Mouse (Mus musculus) cerebellum, adult 2 months (tissue): ENCODE measurements at regions not wholly inside any gene's neighbourhood (a gene's known extent, or its start where the extent isn't known, plus 50 kb on each side); places are given as distances from the start of the nearest gene placed in this dataset.

Experiments used
- DNase-seq, 2 experiments: peaks; one replicate each; pipeline ENCODE4 v3.0.0; 2021
- H3K27ac ChIP-seq: fragments of 200-500 bp; 2 replicates; pipeline ENCODE4 v1.5.1; 2012; ENCODE audit warnings: low read length, control low read depth, inconsistent platforms; ENCODE audit not compliant: insufficient read depth
- H3K27me3 ChIP-seq: fragments of 200-500 bp; 2 replicates; pipeline ENCODE4 v1.6.1; 2012; ENCODE audit warnings: inconsistent platforms, mild to moderate bottlenecking, low read length, moderate library complexity; ENCODE audit not compliant: control insufficient read depth, insufficient read depth
- H3K4me1 ChIP-seq: fragments of 200-500 bp; 2 replicates; pipeline ENCODE4 v1.6.1; 2011; ENCODE audit warnings: low read length; ENCODE audit not compliant: control insufficient read depth, insufficient read depth
- H3K4me3 ChIP-seq: fragments of 200-500 bp; replicated peaks from 2 replicates; pipeline ENCODE3; 2011; ENCODE audit warnings: mild to moderate bottlenecking, low read depth, low read length, control low read depth; ENCODE audit not compliant: insufficient read depth
- CTCF ChIP-seq: fragments of 200-500 bp; IDR thresholded peaks from 2 replicates; pipeline ENCODE4 v1.5.1; 2011; ENCODE audit warnings: low read depth, mild to moderate bottlenecking, control low read depth, low read length, moderate library complexity, borderline replicate concordance; ENCODE audit not compliant: insufficient read depth
- POLR2A ChIP-seq: fragments of 200-500 bp; IDR thresholded peaks from 2 replicates; pipeline ENCODE4 v1.6.1; 2011; ENCODE audit warnings: low read length, control low read depth, borderline replicate concordance; ENCODE audit not compliant: insufficient read depth
- WGBS: fragments of 180-500 bp; shearing (Covaris S2); methylation state at CpG from one replicate; pipeline ENCODE4 v1.1.7; 2018; 5-methylcytosine and 5-hydroxymethylcytosine counted together

DNA sequence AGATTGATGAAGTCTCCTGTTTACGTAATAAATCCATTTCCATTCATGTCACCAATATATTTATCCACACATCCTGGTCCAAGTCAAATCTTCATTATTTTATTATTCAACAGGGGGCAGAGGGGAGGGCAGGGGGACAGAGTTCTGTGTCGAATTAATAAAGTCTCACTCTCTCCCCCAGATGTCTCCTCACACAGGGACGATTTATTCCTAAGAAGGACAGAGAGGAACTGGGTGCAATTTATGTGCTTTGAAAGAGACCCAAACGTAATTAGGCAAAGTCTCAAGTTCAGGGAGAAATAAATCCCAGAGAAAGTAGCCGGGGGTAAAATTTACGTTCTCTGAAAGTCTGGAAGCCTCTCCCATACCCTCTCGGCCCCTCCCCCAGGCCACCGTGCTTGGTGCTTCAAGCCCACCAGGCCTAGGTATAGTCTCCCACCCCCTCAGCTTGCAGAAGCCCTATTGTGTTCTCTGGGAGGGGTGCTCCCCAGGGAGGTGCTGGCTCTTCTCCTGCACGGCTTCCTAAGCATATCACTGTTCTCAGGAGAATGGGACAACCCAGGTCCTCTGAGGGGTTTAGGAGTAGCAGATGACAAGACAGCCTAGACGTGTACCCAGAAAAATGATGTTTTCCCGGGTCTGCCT is 176.6 kb downstream of the Cyp26b1 start:
- H3K4me3 ChIP-seq = no peak overlapping the region
- DNase-seq = no peak
- no peaks in the 10 kb centered on the region for H3K4me1 ChIP-seq
- no peak for TF ChIP-seq POLR2A
- TF ChIP-seq CTCF = no peak
- no peaks in the 10 kb centered on the region for H3K27me3 ChIP-seq
- H3K27ac ChIP-seq = no peak overlapping the region
- 77% methylated on average over 11 of the region's 11 CpGs for WGBS

DNA sequence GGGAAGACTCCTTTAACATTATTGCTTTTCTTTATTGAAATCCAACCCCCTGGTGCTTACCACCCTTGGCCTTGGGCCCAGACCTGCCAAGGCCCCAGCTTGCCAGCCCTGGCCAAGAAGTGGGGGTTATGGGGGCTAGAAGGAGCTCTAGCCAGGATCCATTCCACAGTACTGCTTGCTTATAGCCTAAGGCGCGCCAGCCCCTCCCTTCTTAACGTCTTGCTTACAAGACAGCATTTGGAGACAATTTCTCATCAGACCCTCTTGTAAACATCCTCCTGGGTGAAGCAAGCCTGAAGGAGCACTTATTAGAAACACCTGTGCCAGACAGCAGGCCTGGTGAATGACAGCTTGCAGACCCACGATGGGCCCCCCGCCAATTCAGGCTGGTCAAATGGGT is 179.3 kb downstream of the Cyp26b1 start:
- Histone ChIP-seq H3K27ac (no peak overlapping the region), H3K4me1 (no peaks in the 10 kb centered on the region), H3K4me3 (no peak overlapping the region), H3K27me3 (no peaks in the 10 kb centered on the region)
- WGBS = 40% methylated on average over 5 of the region's 5 CpGs
- no peak for DNase-seq
- TF ChIP-seq POLR2A = no peak
- TF ChIP-seq CTCF = no peak

DNA sequence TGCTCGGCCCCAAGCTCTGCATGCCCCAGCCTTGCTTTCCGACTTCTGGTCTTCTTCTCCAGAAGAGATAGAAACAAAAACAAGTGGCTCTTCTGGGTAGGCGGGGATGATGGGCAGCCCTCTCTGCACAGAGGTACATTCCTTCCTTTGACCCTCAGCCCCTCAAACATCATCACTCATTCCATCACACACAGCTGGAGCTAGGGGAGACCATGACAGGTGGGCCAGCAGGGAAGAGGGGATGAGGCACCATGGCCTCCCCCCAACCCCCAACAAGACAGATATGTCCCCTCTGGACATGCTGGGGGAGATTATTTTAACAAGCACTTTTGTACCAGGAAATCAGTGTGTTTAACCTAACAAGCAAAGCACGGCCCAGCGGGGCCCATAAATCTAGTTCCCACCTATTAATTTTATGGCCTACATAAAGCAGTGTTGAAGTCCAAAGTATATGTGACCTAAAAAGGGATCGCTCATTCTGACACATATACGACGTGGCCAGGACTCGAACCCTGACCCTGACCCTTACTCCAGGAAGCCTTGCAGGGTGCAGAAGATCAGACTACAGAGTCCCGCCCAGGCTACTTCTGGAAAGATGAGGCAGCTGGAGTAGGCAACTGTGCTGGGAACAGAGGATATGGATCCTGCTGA is 183.7 kb downstream of the Cyp26b1 start:
- Histone ChIP-seq H3K4me3 (no peak overlapping the region), H3K4me1 (no peaks in the 10 kb centered on the region), H3K27me3 (no peaks in the 10 kb centered on the region), H3K27ac (no peak overlapping the region)
- no peak for DNase-seq
- TF ChIP-seq POLR2A (no peak), CTCF (no peak)
- WGBS = 96% methylated on average over 10 of the region's 10 CpGs

DNA sequence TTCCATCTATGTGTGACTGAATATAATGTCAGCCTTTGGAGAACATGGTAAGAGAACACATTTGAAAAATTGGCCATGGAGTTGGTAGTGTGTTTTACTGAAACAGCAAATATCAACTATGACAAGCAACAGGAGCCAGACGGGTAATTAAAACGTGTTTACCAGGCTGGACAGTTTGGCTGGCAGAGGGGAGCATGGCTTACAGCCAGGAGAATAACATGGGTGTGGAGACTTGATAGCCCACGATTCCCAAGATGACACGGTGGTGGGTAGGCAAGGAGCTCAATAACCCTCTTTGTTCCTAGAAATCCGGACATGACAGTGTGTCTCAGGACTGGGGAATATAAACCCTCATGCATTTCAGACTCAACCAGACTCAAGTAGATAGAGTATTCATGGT is 185.2 kb downstream of the Cyp26b1 start:
- no peak for DNase-seq
- Histone ChIP-seq H3K4me3 (no peak overlapping the region), H3K4me1 (no peaks in the 10 kb centered on the region), H3K27me3 (no peaks in the 10 kb centered on the region), H3K27ac (no peak overlapping the region)
- TF ChIP-seq POLR2A = no peak
- no peak for TF ChIP-seq CTCF
- 38% methylated on average over 5 of the region's 5 CpGs for WGBS

DNA sequence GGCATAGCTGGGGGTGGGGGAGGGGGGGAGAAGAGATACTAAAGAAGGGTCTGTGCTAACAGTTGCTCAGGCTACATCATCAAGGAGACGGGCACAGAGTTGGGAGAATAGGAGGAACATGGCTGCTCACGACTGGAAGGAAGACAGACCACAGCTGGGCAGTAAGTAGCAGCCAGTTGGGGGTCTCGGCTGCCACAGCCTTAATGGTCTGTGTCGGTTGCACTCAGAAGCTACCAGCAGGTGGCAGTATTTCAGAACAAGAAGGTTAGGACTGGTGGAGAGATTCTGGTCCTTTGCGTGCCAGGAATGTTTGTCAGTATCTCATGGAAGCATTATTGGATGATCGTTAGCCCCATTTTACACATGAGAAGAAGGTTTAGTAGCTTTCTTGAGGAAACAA is 185.9 kb downstream of the Cyp26b1 start:
- no peaks in the 10 kb centered on the region for H3K27me3 ChIP-seq

DNA sequence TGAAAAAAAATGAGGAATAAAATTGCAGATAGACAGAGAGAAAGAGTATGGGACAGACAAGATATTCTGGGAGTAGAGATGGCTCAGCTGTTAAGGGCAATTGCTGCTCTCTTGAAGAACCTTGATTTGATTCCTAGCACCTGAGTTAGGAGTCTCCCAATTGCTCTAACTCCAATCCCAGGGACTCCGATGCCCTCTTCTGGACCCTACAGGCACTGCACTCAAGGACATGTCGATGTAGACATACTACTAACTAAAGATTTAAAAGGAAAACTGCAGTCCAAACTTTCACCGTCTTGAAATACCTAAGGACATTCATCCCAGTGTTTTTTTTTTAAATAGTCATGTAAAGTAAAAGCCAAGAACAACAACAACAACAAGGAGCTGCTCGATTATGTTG is 189.0 kb downstream of the Cyp26b1 start:
- Histone ChIP-seq H3K27ac (no peak overlapping the region), H3K27me3 (no peaks in the 10 kb centered on the region), H3K4me3 (no peak overlapping the region), H3K4me1 (no peaks in the 10 kb centered on the region)
- 72% methylated on average over 4 of the region's 4 CpGs for WGBS
- TF ChIP-seq POLR2A (no peak), CTCF (peak; percentile 26; the same call in 1 of the 2 replicates)
- DNase-seq = no peak

More for the DNA sequence above, 185.9 kb downstream of the Cyp26b1 start:
- no peak for TF ChIP-seq POLR2A
- TF ChIP-seq CTCF = peak; percentile 61
- H3K4me3 ChIP-seq = no peak overlapping the region
- H3K4me1 ChIP-seq = no peaks in the 10 kb centered on the region
- no peak overlapping the region for H3K27ac ChIP-seq
- DNase-seq = peak; percentile 33 to 37
- 9% methylated on average over 6 of the region's 6 CpGs for WGBS

DNA sequence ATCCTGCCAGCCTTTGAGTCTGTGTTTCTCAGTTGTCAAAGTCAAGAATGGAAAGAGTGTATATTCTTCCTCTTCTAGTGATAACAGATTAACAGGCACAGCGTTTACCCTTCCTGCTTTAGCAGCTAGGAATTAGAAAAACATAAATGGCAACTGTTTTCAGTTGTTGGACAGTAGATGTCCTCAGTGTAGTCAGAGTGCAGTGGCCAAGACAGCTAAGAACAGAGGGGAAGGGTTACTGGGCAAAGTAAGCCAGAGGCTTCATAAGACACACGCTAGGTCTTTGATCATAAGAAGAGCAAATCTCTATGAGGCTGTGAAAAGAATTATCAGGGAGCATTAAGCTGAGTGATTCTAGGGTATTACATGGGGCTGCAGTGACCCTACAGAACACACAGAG is 191.3 kb downstream of the Cyp26b1 start:
- TF ChIP-seq CTCF (no peak), POLR2A (no peak)
- no peak overlapping the region for H3K4me3 ChIP-seq
- H3K4me1 ChIP-seq = no peaks in the 10 kb centered on the region
- no peak overlapping the region for H3K27ac ChIP-seq
- WGBS = 74% methylated on average over 2 of the region's 2 CpGs
- DNase-seq = no peak
- H3K27me3 ChIP-seq = no peaks in the 10 kb centered on the region

DNA sequence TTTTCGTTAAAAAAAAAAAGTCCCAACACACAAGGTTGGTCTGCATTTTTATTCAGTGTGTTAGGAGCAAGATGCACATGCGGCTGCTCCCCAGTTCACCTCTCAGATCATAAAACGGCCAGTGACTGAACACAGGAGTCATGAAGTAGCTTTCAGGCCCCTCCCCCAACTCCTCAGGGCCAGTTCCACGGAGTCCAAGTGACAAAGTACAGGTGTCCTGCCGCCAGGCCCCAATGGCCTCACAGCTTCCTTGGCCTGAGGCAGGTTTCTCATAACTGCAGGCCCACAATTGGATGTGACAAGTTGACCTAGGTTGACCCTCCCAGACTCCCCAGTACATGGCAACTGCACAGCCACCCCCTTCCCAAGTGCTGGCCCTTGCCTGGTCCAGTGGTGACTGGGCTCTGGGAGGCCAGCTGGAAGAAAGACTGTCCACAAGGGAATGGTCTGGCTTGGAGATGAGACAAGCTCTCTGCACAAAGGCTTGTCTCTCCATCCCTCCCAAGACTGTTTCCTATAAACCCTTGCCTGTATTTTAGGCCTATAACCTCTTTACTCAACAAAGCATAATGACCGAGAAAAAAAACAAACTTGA is 199.1 kb downstream of the Cyp26b1 start:
- H3K27me3 ChIP-seq = no peaks in the 10 kb centered on the region
- WGBS = 83% methylated on average over 6 of the region's 6 CpGs
- TF ChIP-seq CTCF = no peak
- TF ChIP-seq POLR2A = no peak
- H3K4me1 ChIP-seq = no peaks in the 10 kb centered on the region
- H3K27ac ChIP-seq = no peak overlapping the region
- H3K4me3 ChIP-seq = no peak overlapping the region
- no peak for DNase-seq
